Mouse (Mus musculus): ENCODE data around the gene Mas1.

DNA sequence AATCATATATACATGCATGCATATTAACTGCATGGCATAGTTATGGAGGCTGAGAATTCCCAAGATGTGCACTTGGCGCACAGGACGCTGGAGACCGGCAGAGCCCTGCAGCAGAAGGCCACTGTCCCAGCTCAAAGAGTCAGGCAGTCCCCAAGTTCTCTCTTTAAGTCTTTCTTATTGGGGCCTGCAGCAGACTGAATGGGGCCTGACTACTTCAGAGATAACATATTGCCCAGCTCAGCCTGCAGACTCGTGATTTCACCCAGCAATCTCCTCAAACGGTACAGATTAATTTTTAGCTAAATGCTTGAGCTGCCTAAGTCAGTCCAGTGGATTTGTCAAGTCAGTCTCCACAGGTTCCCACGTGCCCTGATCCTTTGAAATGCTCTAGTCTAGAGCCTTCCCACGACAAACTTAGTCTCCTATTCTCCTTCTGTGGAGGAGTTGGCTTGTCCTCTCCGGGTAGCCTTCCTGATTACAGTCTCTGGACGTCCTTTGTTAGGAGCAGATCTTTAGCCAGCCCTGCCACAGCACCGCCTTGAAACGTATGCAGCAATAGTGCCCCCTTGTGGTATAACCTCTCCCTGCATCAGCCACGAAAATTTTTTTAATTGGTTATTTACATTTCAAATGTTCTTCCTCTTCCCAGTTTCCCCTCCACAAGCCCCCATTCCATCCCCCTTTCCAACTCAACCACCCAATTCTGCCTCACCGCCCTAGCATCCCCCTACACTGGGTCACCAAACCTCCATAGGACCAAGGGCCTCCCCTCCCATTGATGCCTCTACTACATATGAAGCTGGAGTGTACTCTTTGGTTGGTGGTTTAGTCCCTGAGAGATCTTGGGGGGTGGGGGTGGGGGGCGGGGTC, 57.6 kb downstream of the Mas1 start:
- TF ChIP-seq POLR2A (IDR thresholded peaks at IDR 0.05; ENCODE audit: low read depth, low read length) (no peak), CTCF (IDR thresholded peaks at IDR 0.05; ENCODE audit: extremely low read depth, insufficient read length, insufficient replicate concordance, low read depth, low read length) (peak; percentile 87; the same call in 1 of the 2 replicates)
